Mouse (Mus musculus) 3T3-L1 (cell line): ENCODE results near the gene A630001G21Rik.

Experiments used
- DNase-seq: peaks from one replicate; pipeline ENCODE4 v3.0.0-alpha.2; 2015; ENCODE audit warnings: low read depth, low spot score

A630001G21Rik gene

DNA sequence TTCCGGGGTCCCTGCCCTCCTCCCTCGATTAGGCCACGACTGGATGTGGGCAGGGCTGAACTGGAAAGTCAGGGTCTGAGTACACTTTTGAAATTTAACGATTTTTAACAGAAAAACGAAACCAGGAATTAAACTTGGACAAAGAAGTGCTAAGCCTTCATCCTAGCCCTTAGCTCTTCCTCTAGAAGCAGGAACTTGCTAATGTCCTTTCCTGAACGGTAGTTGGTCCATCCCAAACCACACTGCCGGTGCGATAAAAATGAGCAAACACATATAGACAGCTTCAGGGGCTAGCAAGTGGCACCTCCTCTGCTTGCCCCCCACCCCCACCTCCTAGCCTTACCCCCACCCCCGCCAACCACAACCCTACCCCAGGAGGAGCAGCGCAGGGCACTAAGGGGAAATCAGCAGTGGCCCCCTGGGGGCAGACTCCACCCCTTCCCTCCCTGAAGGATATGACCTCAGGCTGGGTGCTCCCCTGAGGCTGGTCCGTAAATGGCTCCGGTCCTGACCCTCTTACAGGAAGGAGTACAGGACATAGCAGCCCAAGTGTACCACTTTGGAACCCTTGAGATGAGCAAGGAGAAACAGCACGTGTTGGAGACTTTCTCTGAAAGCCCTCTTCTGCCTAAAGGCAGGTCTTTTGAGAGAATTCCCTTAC is 42.9 kb downstream of the A630001G21Rik start:
- no peak for DNase-seq

DNA sequence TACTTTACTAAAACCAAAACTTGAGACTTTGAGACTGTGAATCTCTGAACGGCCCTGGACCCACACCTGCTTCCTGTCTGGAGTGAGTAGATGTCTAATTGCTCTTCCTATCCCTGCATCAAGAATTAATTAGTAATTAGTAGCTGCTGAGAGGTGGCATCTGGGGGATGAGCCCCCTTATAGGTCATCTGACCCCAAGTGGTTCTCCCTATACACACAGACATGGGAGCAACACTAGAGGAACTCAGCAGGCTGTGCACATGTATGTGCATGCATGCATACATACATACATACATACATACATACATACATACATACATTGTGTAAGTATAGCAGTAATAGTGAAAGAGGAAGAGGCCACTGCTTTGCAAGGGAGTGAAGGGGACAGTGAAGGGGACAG is 43.9 kb downstream of the A630001G21Rik start:
- DNase-seq: no peak

DNA sequence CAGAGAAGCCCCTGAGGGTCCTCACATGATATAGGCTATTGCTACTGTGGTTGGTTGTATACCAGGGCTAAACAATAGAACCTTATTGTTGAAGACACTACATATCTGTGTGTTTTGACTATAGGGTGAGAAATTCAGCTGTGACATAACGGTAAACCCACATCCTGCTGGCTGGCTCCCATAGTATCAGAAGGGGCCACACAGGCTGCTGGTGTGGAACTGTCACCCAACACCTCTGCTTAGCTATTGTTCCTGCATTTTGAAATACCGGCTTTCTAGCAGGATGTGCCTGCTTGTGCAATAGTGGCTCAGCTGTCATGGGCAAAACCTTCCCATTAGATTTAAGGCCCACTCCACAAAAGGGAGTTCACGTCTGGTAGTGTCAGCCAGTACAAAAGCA is 45.9 kb downstream of the A630001G21Rik start:
- no peak for DNase-seq

DNA sequence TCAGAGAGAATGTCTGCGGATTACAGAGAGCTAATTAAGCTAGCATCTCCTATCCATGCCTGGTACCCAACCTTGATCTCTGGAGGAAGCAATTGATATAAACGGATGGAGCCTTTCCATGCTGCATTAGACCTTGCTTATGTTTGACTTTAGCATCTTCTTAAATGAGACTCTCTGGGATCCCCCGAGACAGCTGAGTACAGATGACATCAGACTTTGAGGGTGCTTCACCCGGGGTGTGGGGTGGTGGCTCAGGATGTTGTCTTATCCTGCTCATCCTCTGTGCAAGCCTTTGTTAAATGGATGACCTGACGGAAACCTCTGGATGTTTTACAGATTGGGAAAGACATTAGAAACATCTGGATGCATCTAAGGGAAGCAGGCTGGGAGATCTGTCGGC is 48.0 kb downstream of the A630001G21Rik start:
- DNase-seq: no peak

DNA sequence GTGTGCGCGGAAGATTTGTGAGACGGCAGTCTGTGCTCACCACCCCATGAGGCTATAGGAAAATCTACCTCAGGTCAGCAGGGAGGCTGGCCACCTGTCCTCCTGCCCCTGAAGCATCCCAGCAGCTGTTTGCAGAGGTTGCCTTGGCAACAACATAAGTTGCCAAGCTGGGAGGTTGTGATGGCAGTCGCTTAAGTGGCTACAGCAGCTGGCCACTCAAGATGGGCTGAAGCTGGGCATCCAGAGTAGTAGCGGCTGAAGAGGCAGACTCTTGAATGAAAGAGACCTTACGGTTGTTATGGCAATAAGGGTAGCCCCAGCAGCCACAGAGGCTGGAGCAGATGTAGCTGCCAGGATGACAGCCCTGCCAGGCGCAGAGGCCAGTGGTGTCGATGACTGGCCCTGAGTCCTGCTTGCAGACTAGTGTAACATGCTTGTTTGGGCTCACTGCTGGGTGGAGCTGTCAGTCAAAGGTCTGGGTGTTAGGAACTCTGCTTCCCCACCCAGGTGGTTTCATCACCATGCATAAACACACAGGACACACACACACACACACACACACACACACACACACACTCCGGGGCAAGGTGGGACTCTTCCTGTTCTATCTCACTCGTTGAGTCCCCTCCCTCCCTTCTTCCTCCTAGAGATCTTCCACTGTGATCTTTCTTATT is 58.1 kb downstream of the A630001G21Rik start:
- DNase-seq: no peak

DNA sequence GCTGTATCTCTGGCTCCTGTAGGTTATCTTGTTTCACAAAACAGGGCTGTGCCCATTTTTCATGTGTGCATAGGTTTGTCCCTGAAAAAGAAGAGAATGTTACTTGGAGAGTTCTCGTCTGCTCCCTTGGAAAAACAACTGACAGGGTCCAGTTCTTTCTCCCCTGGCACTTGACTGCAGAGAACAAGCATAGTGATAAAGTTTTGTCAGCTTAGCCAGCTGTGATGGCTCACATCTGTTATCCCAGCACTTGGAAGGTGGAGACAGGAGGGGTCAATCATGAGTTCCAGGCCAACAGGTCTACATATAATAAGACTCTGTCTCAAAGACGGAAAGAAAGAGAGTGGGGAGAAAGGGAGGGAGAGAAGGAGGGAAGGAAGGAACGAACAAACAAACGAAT is 59.4 kb downstream of the A630001G21Rik start:
- DNase-seq: no peak

DNA sequence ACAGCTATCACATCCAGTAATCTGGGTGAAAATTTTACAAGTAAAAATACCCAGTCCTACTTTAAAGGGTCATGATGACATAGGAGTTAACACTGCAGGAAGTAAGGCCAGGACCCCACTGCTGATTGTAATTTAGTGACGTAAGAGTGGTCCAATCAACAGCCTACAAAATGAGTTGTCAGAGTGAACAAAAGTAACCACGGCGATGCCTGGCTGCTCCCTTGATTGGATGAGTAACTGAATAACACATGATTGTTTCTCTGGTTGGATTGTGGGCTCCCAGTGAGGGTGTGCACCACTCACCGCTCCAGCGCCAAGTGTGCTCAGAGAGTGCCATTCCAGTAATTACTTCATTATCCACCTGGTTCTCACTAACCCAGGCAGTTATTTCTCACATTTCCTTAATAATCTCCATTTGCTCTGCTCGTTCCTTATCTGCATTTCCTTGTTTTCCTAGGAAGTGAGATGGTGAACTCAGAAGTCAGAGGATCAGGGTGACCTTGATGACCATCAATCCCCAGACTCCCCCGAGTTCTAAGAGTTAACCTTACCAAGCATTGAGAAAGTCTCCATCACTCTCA is 61.9 kb downstream of the A630001G21Rik start:
- no peak for DNase-seq

DNA sequence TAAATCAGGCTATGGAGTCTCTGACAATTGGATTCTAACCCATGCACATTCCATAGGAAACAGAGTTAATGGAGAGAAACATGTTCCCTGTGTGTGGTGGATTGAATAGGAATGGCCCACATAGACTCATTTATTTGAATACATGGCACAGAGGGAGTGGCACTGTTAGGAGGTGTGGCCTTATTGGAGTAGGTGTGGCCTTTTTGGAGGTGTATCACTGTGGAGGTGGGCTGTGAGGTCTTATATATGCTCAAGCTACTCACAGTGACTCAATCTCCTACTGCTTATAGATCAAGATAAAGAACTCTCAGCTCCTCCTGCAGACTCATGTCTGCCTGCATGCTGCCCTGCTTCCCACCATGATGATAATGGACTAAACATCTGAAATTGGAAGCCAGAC is 63.9 kb downstream of the A630001G21Rik start:
- DNase-seq: no peak

DNA sequence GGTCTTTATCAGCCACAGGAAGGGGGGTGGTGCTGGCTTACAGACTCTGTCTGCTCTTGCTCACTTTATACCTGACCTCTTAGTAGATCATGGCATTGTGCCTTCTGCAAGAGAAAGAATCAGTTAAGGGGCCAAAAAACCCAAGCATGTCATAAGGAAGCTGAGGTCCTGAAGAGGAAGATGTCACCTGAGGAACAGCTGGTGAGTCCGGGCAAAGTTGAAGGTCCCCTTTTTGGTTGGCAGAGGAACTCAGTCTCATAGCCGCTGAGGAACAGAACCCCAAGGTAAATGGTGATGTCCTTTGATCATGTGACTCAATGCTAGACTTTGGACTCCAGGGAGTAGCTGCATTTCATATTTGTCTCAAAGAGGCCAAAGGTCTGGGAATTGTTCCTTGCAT is 71.7 kb downstream of the A630001G21Rik start:
- no peak for DNase-seq

DNA sequence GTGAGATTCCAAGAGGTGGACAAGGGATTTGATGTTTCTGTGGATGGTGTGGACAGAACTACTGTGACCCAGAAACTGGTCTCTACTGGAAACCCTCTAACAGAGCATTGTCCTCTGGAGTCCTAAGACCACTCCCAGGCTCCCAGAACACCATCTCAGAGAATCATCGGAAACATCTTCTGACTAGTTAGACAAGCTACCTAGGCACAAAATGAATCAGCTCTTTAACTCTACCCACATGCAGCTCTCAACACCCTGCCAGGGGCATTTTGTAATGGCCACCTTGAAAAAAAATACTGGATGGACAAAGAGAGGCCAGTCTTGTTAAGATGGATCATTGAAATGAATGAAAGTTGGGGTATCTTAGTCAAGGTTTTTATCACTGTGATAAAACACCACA is 72.9 kb downstream of the A630001G21Rik start:
- DNase-seq: no peak

DNA sequence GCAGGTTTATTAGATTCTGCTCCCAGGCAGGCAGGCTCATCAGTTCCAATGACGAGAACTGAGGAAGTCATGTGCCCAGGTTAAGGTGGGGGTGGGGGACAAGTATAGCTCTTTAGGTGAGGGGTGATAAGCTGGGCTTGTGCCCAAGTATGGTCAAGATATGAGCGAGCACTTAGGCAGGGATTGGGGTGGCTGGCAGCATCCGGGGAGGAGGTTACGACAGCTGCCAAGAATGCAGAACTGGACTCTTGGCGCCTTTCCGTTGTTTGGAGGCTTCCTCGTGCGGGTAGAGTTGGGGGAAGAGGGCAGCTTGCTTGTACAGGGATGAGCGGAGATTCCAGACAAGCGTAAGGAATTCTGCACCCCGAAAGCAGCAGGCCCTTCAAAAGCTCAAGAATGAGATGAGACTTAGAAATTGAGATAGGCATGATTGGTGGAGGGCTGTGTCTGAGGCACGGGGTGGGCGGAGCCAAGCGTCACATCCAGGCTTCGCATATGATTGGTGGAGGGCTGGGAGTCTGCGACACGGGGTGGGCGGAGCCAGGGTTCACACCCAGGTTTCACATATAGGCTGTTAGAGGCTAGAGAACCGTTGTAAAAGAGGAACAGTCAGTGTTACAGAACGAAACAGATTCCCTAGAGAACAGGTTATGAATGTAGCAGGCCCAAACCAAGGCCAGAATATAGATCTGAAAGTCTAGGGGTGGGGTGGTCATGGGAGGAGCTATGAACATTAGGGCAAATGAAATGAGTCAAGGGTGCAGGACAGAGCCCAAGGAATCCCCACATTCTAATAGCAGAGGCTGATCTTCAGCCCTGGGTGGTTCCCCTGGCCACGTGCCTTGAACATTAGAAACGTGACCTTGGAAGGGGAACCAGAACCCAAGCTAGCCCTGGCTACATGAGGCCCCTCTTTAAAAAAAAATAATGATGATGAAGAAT is 74.9 kb downstream of the A630001G21Rik start:
- DNase-seq: peak; percentile 48

DNA sequence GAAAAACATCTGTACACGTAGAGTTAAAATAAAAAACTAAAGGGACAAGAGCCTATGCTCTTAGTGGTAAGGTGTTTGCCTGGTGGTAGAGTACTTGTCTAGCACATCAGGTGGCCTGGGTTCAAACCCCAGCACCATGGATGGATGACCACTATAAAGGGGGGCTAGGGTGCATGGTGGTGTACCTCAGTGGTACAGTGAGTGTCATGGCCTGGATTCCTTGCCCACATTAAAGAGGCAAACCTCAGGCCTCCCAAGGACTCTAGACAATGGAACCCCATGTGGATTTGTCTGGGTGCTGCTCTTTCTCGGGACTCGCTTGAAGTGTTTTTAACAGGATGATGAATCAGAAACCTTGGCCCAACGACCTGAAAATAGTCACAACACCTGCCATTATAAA is 75.9 kb downstream of the A630001G21Rik start:
- DNase-seq: no peak

DNA sequence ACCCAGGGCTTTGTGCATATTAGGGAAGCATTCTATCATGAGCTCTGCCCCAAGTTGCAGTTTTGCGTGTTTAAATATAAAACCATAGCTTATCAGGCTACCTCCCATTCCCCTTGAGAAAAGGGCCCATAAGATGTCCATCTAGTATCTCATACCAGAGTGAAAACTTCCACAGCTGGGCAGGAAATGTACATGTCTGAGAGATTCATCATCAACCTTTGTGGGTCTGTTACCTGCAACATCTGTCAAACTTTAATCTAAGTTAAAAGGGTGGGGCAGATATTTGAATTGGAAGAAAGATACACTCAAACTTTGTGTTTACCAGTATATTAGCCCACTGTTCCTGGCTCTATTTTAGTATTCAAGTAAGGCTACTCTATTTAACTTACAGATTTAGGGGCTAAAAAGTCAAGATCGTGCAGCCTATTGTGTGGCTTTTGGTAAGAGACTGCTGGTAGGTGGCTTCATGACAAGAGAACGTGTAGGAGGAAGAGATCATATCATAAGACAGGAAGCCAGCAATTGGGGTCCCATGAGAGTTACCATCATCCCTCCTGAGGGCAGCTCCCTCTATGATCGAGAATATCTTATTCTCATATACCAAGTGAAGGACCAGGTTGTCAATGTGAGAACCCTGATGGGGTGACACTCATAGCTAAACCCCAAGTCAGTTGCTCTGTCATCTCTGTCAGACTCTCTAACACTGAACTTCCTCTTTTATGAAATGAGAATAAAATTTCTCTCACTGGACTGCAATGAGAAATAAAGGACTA is 80.5 kb downstream of the A630001G21Rik start:
- no peak for DNase-seq

DNA sequence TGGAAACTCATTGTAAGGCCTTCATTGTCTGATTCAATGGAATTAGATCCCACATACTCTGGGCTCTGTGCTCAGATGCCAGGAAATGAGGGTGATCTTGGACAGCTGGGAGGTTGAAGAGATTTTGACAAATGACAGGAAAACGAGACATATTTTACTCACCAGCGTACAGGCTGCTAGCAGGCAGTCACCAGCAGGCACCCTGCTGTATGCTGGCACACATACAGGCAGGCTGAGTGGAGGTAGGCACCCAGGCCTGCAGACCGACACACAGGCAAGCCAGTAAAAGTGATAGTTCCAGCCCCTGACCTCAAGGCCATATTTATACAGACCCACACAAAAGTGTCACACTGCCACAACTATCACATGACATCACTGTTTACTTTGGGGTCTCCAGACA is 82.8 kb downstream of the A630001G21Rik start:
- no peak for DNase-seq

DNA sequence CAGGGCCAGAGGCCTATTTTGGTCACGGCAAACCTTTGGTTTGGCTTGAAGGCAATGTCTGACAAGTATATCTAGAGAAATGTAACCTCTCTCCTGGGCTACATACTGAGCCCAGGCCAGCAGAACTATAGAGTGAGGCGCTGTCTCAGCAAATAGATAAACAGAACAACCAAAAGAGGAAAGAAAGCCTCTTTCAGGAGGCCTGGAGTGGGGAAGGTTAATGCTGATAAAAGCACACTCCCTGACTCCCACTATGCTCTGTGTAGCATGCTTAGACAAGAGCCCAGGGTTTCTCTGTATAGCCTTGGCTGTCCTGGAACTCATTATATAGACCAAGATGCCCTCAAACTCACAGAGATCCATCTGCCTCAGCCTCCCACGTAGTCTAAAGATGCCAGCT is 85.2 kb downstream of the A630001G21Rik start:
- DNase-seq: no peak

DNA sequence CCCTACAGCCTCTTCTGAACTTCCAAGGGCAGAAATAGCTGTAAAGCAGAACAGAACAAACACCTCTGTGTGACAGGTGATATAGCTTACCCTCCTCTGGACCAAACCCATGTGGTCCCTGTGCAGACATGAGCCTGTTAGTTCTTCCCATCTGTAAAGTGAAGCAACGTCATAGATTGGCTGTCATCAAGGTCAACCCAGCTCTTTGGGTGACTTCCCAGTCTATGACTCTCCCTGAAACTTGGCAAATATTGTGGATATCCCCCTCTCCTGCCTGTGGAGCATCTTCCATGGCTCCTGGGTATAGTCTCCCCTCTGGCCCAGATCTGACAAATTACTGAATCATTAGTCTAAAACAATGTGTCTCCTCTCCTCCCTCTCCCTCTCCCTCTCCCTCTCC is 86.2 kb downstream of the A630001G21Rik start:
- DNase-seq: peak; percentile 39

DNA sequence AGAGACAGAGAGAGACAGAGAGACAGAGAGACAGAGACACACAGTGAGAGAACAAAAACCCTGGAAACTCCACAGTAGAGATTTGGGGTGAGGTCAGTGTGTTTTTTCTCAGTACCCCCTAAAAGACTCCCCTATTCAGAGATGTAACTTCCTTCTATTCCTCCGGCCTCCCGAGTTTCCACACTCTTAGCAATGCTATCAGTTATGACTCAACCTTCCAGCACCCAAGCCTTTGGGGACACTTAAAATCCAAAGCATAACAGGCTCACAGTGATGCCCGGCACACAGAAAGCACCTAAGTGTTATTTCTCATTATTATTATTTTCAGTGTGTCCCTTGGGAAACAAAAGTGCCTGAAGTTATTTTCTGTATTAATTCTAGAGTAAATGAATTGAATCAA is 87.9 kb downstream of the A630001G21Rik start:
- DNase-seq: no peak

DNA sequence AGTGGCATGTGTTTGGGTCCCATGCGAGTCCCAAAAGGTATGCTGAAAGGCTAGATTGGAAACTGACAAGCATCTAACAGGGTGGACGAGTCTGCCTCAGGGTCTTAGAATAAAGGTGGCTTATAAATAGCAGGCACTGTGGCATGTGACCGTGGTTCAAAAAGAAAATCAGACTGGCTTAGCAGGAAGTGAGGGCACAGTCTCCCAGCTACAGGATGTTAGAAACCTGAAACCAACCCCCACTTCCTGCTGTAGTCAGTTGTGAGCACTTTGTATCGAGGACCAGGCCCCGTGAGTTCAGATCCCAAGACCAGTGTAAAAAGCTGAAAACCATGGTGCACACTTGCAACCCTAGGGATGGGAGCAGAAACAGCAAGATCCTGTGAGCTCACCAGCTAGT is 91.1 kb downstream of the A630001G21Rik start:
- DNase-seq: no peak

DNA sequence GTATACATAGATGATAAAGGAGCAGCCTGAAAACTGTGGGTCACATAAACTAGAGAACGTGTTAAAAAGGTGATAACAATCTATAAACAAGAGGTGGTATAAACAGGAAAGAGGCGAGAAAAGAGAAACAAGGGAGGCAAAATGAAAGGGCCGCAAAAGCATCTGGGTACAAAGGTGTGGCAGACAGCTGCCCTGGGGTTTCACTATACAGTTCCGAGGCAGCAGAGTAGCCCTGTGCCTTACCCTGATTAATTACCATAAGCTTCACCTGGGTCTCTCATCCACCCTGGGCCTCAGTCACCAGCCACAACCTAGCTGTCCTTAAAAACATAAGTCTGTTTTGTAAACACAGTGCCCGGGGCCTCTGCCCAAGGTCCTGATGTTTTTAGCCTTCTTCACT is 91.8 kb downstream of the A630001G21Rik start:
- DNase-seq: no peak

DNA sequence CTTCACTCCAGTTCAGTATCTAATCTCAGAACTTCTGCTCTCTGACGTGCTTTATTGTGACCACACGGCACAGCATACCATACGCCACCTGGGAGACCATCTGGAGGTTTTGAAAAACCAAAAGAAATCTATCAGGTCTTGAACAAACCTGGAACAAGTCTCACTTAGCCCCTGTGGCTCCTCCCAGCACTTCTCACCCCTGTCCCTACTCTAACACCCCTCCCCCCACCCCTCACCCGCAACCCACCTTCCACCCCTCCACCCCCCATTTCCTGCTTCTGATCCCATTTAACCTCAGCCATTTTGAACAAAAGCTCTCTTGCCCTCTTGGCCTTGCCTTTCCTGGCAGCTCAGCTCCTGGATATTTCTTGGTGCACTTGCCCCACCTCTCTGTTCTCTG is 98.2 kb downstream of the A630001G21Rik start:
- no peak for DNase-seq
